Mouse (Mus musculus) erythroblast, adult 5-6 weeks (primary cell): ENCODE measurements around the gene Tcl1b1. TPM values are rescaled to one million over a fixed set of nuclear protein-coding genes. Genes with fewer than 3 reads are reported as not detected.
"Not testable (repeated sequence)": the region's sequence is repeated elsewhere in the genome, so short reads cannot be mapped to it uniquely, and the experiment has no call there.

Experiments used
- ATAC-seq: replicated peaks from 2 replicates; pipeline ENCODE4 v1.8.0; 2016; ENCODE audit warnings: moderate number of reproducible peaks, mild to moderate bottlenecking, moderate TSS enrichment, inconsistent platforms; ENCODE audit not compliant: poor library complexity, low FRiP score, severe bottlenecking
- total RNA-seq, 2 experiments: library from RNA; stranded (forward) in 1 of 2; stranded (reverse) in 1 of 2; fragments of 150-400 nt in 1 of 2; fragments of 200-764, 138-1000 nt in 1 of 2; gene quantifications; 2 replicates each; pipeline versions ENCODE4 v1.2.3 to v1.2.4; 2015 to 2017; ENCODE audit warnings: low replicate concordance in 2 of 2

The Tcl1b1 gene
- total RNA-seq, 2 experiments from 2014 or later = not detected

- peak; percentile 88 for ATAC-seq
Observed at GRCm38 (mm10) chr12:105188980-105189379, 29.5 kb downstream of the Tcl1b1 start.

- not testable (repeated sequence) for ATAC-seq
Observed at GRCm38 (mm10) chr12:105190743-105191142, 31.3 kb downstream of the Tcl1b1 start, which contains the start of gene Tcl1b3. Tcl1b3 (plus strand) TSS chr12:105191043.

- not testable (repeated sequence) for ATAC-seq
Observed at GRCm38 (mm10) chr12:105199684-105200497, 40.4 kb downstream of the Tcl1b1 start.

GRCm38 (mm10) chr12:105201657-105202056 is 42.2 kb downstream of the Tcl1b1 start, which contains the start of gene Tcl1b4:
Tcl1b4 (plus strand) TSS chr12:105201957.
- ATAC-seq = not testable (repeated sequence)

GRCm38 (mm10) chr12:105207071-105207470 is 47.6 kb downstream of the Tcl1b1 start:
- no peak for ATAC-seq

GRCm38 (mm10) chr12:105208441-105208840 is 49.0 kb downstream of the Tcl1b1 start:
- ATAC-seq = no peak

- ATAC-seq = no peak
Observed at GRCm38 (mm10) chr12:105209231-105209630, 49.7 kb downstream of the Tcl1b1 start.

Other genes with a start within 250 kb of the Tcl1b1 start
- 4.8 and 5.6 TPM in 2 replicates for gene Syne3, start 149.9 kb upstream of the Tcl1b1 start, total RNA-seq (2015; ENCODE audit: low replicate concordance)
- 10.3 and 14.8 TPM in 2 replicates for gene Syne3, start 149.9 kb upstream of the Tcl1b1 start, total RNA-seq (2017; ENCODE audit: low replicate concordance)
- 170 and 188 TPM in 2 replicates for gene Glrx5, start 127.0 kb upstream of the Tcl1b1 start, total RNA-seq (2015; ENCODE audit: low replicate concordance)
- gene Glrx5, start 127.0 kb upstream of the Tcl1b1 start, total RNA-seq (2017; ENCODE audit: low replicate concordance) = 146 and 233 TPM in 2 replicates
- gene Tcl1b2, start 13.7 kb upstream of the Tcl1b1 start, total RNA-seq (2015; ENCODE audit: low replicate concordance) = not detected in 2 replicates
- gene Tcl1b2, start 13.7 kb upstream of the Tcl1b1 start, total RNA-seq (2017; ENCODE audit: low replicate concordance) = 0.51 TPM in 1 of 2 replicates, not detected in the other
- gene Tcl1b5, start 16.7 kb downstream of the Tcl1b1 start, total RNA-seq (2015; ENCODE audit: low replicate concordance) = not detected in 2 replicates
- gene Tcl1b5, start 16.7 kb downstream of the Tcl1b1 start, total RNA-seq (2017; ENCODE audit: low replicate concordance) = not detected in 2 replicates
- gene Tcl1b3, start 31.4 kb downstream of the Tcl1b1 start, total RNA-seq (2015; ENCODE audit: low replicate concordance) = not detected in 2 replicates
- not detected in 2 replicates for gene Tcl1b3, start 31.4 kb downstream of the Tcl1b1 start, total RNA-seq (2017; ENCODE audit: low replicate concordance)
- not detected in 2 replicates for gene Tcl1b4, start 42.3 kb downstream of the Tcl1b1 start, total RNA-seq (2015; ENCODE audit: low replicate concordance)
- gene Tcl1b4, start 42.3 kb downstream of the Tcl1b1 start, total RNA-seq (2017; ENCODE audit: low replicate concordance) = 0.43 TPM in 1 of 2 replicates, not detected in the other
- gene Tcl1, start 63.1 kb downstream of the Tcl1b1 start, total RNA-seq (2015; ENCODE audit: low replicate concordance) = not detected in 2 replicates
- gene Tcl1, start 63.1 kb downstream of the Tcl1b1 start, total RNA-seq (2017; ENCODE audit: low replicate concordance) = not detected in 2 replicates
- not detected in 2 replicates for gene Tunar, start 174.2 kb downstream of the Tcl1b1 start, total RNA-seq (2015; ENCODE audit: low replicate concordance)
- not detected in 2 replicates for gene Tunar, start 174.2 kb downstream of the Tcl1b1 start, total RNA-seq (2017; ENCODE audit: low replicate concordance)